Mouse (Mus musculus) liver, postnatal 0 days (tissue): ENCODE data around the gene Suclg2. TPM values are rescaled to one million over a fixed set of nuclear protein-coding genes. Genes with fewer than 3 reads are reported as not detected.

Experiments used
- ATAC-seq: fragments of 200-750 bp; cut with Nextera tagmentation; 2 replicates; pipeline ENCODE4 v1.8.0; 2017; ENCODE audit warnings: mild to moderate bottlenecking, moderate library complexity
- DNase-seq: peaks from one replicate; pipeline ENCODE4 v3.0.0-alpha.2; 2016
- H3K27ac ChIP-seq: fragments of 300-500 bp; sonication (generic); 2 replicates; pipeline ENCODE4 v1.5.1; 2014; ENCODE audit warnings: antibody characterized with exemption, moderate library complexity, mild to moderate bottlenecking, low read depth
- H3K27me3 ChIP-seq: fragments of 300-500 bp; sonication (generic); 2 replicates; pipeline ENCODE4 v1.6.1; 2014; ENCODE audit warnings: low read length, control low read depth, mixed read lengths; ENCODE audit not compliant: insufficient read depth
- H3K36me3 ChIP-seq: fragments of 300-500 bp; sonication (generic); replicated peaks from 2 replicates; pipeline ENCODE4 v1.6.1; 2014; ENCODE audit warnings: mild to moderate bottlenecking, control low read depth, low read length, moderate library complexity, mixed read lengths; ENCODE audit not compliant: insufficient read depth
- H3K4me1 ChIP-seq: fragments of 300-500 bp; sonication (generic); 2 replicates; pipeline ENCODE4 v1.6.1; 2014; ENCODE audit warnings: antibody characterized with exemption, mild to moderate bottlenecking, control low read depth; ENCODE audit not compliant: insufficient read depth
- H3K4me2 ChIP-seq: fragments of 300-500 bp; sonication (generic); 2 replicates; pipeline ENCODE4 v1.6.1; 2014; ENCODE audit warnings: low read depth, mild to moderate bottlenecking, low read length, moderate library complexity, mixed read lengths
- H3K4me3 ChIP-seq: fragments of 300-500 bp; sonication (generic); 2 replicates; pipeline ENCODE4 v1.5.1; 2014; ENCODE audit warnings: low read depth, low read length
- H3K9ac ChIP-seq: fragments of 300-500 bp; sonication (generic); replicated peaks from 2 replicates; pipeline ENCODE4 v1.6.1; 2014; ENCODE audit warnings: mild to moderate bottlenecking, moderate library complexity
- H3K9me3 ChIP-seq: fragments of 300-500 bp; sonication (generic); 2 replicates; pipeline ENCODE4 v1.6.1; 2016; ENCODE audit warnings: mild to moderate bottlenecking, control low read depth, low read length, mixed read lengths
- CTCF ChIP-seq: sonication (generic); IDR thresholded peaks from 2 replicates; pipeline ENCODE4 v1.5.1; 2016; ENCODE audit warnings: antibody characterized with exemption, low read depth
- EP300 ChIP-seq: IDR thresholded peaks from 2 replicates; pipeline ENCODE4 v1.6.1; 2016; ENCODE audit warnings: antibody characterized with exemption, low read depth, mild to moderate bottlenecking
- WGBS: fragments of 180-500 bp; shearing (Covaris S2); extraction: QIAGEN DNeasy Blood & Tissue Kit; methylation state at CpG from one replicate; pipeline ENCODE4 v1.1.7; 2014; ENCODE audit not compliant: insufficient replicate concordance; 5-methylcytosine and 5-hydroxymethylcytosine counted together
- polyA plus RNA-seq: library from polyadenylated mRNA; unstranded; fragments of >200 nt; fragmentation: Nextera tagmentation; extraction: Ambion mirVana; gene quantifications from 2 replicates; pipeline ENCODE4 v1.2.1, GENCODE M21; 2015

Suclg2 gene
- polyA plus RNA-seq, 1 experiment from 2014 or later = 73.1 TPM

- H3K9ac ChIP-seq = no peak overlapping the region
- no peaks in the 10 kb centered on the region for H3K27me3 ChIP-seq
- no peaks in the 10 kb centered on the region for H3K4me1 ChIP-seq
- H3K27ac ChIP-seq = no peak overlapping the region
- no peaks in the 10 kb centered on the region for H3K9me3 ChIP-seq
- H3K36me3 ChIP-seq = no peaks in the 10 kb centered on the region
- H3K4me2 ChIP-seq = no peak overlapping the region
- no peak for ATAC-seq
- DNase-seq = no peak
- WGBS = 66% methylated on average over 6 of the region's 6 CpGs
- TF ChIP-seq CTCF = no peak
- no peak for TF ChIP-seq EP300
- no peak overlapping the region for H3K4me3 ChIP-seq
These were observed 6.7 kb upstream of the Suclg2 start for GRCm38 (mm10) chr6:95725281-95725680.

- no peak for TF ChIP-seq EP300
- TF ChIP-seq CTCF = no peak
- no peaks in the 10 kb centered on the region for H3K27me3 ChIP-seq
- H3K36me3 ChIP-seq = no peaks in the 10 kb centered on the region
- 81% methylated on average over 6 of the region's 6 CpGs for WGBS
- no peak overlapping the region for H3K4me2 ChIP-seq
- ATAC-seq = no peak
- peaks cover 4% of the 10 kb centered on the region for H3K4me1 ChIP-seq
- no peak for DNase-seq
- H3K4me3 ChIP-seq = no peak overlapping the region
- H3K9ac ChIP-seq = no peak overlapping the region
- no peaks in the 10 kb centered on the region for H3K9me3 ChIP-seq
- no peak overlapping the region for H3K27ac ChIP-seq
These were observed 4.8 kb upstream of the Suclg2 start for GRCm38 (mm10) chr6:95723361-95723760.

GRCm38 (mm10) chr6:95719791-95720190 lies 1.2 kb upstream of the Suclg2 start:
- Histone ChIP-seq H3K4me3 (no peak overlapping the region), H3K9me3 (no peaks in the 10 kb centered on the region), H3K9ac (no peak overlapping the region), H3K36me3 (no peaks in the 10 kb centered on the region), H3K4me2 (no peak overlapping the region), H3K27ac (no peak overlapping the region), H3K27me3 (no peaks in the 10 kb centered on the region), H3K4me1 (peaks cover 16% of the 10 kb centered on the region)
- 82% methylated on average over 3 of the region's 3 CpGs for WGBS
- TF ChIP-seq EP300 = no peak
- no peak for TF ChIP-seq CTCF
- ATAC-seq = no peak
- DNase-seq = no peak

- H3K27me3 ChIP-seq = no peaks in the 10 kb centered on the region
- peak overlapping the region; percentile 55 for H3K9ac ChIP-seq
- ATAC-seq = peak; percentile 14
- H3K9me3 ChIP-seq = no peaks in the 10 kb centered on the region
- TF ChIP-seq CTCF = no peak
- no peak for TF ChIP-seq EP300
- peaks cover 24% of the 10 kb centered on the region for H3K4me1 ChIP-seq
- H3K4me3 ChIP-seq = peak overlapping the region; percentile 95
- H3K27ac ChIP-seq = peak overlapping the region; percentile 94
- H3K36me3 ChIP-seq = no peaks in the 10 kb centered on the region
- no peak for DNase-seq
- 0% methylated on average over 1 of the region's 1 CpGs for WGBS
- peak overlapping the region; percentile 96 for H3K4me2 ChIP-seq
These were observed 351 bp upstream of the Suclg2 start for GRCm38 (mm10) chr6:95718969-95719333.

GRCm38 (mm10) chr6:95717071-95717470 lies 1.5 kb downstream of the Suclg2 start:
- Histone ChIP-seq H3K27me3 (no peaks in the 10 kb centered on the region), H3K4me1 (peaks cover 32% of the 10 kb centered on the region), H3K9ac (peak overlapping the region; percentile 31), H3K4me2 (peak overlapping the region; percentile 96), H3K4me3 (no peak overlapping the region), H3K27ac (peak overlapping the region; percentile 94), H3K9me3 (no peaks in the 10 kb centered on the region), H3K36me3 (no peaks in the 10 kb centered on the region)
- peak; percentile 61 for ATAC-seq
- TF ChIP-seq CTCF = no peak
- no peak; the same call in 1 of the 2 replicates for TF ChIP-seq EP300
- 43% methylated on average over 3 of the region's 3 CpGs for WGBS
- DNase-seq = no peak

GRCm38 (mm10) chr6:95716476-95716875 lies 2.1 kb downstream of the Suclg2 start:
- Histone ChIP-seq H3K4me3 (no peak overlapping the region), H3K36me3 (no peaks in the 10 kb centered on the region), H3K27ac (peak overlapping the region; percentile 94), H3K9me3 (no peaks in the 10 kb centered on the region), H3K4me1 (peaks cover 32% of the 10 kb centered on the region), H3K4me2 (peak overlapping the region; percentile 96; the same call in 1 of the 2 replicates), H3K9ac (peak overlapping the region; percentile 31; the same call in 1 of the 2 replicates), H3K27me3 (no peaks in the 10 kb centered on the region)
- peak; percentile 64 for ATAC-seq
- TF ChIP-seq EP300 (no peak; the same call in 1 of the 2 replicates), CTCF (no peak)
- DNase-seq = peak; percentile 31
- 74% methylated on average over 5 of the region's 5 CpGs for WGBS

GRCm38 (mm10) chr6:95713245-95713644 lies 5.4 kb downstream of the Suclg2 start:
- H3K27me3 ChIP-seq = no peaks in the 10 kb centered on the region
- no peak overlapping the region for H3K4me3 ChIP-seq
- H3K4me2 ChIP-seq = no peak overlapping the region
- DNase-seq (no peak), ATAC-seq (no peak)
- H3K9me3 ChIP-seq = no peaks in the 10 kb centered on the region
- H3K9ac ChIP-seq = no peak overlapping the region
- no peak for TF ChIP-seq CTCF
- TF ChIP-seq EP300 = no peak
- 60% methylated on average over 5 of the region's 5 CpGs for WGBS
- no peak overlapping the region for H3K27ac ChIP-seq
- no peaks in the 10 kb centered on the region for H3K36me3 ChIP-seq
- H3K4me1 ChIP-seq = peaks cover 30% of the 10 kb centered on the region
